Mouse (Mus musculus): ENCODE measurements around the gene Mthfd1l.
"Not testable (repeated sequence)": the region's sequence is repeated elsewhere in the genome, so short reads cannot be mapped to it uniquely, and the experiment has no call there.

Mthfd1l gene

GRCm38 (mm10) chr10:4188614-4189402 lies 215.9 kb downstream of the Mthfd1l start:
- in situ Hi-C loops (cut with MboI, MseI) = no loop called here

GRCm38 (mm10) chr10:4189422-4189821 lies 216.5 kb downstream of the Mthfd1l start:
- in situ Hi-C loops (cut with MboI, MseI) = no loop called here

GRCm38 (mm10) chr10:4198978-4199377 lies 226.1 kb downstream of the Mthfd1l start:
- in situ Hi-C loops (cut with MboI, MseI) = no loop called here

GRCm38 (mm10) chr10:4199926-4200325 lies 227.0 kb downstream of the Mthfd1l start:
- in situ Hi-C loops (cut with MboI, MseI) = no loop called here

GRCm38 (mm10) chr10:4200546-4201104 lies 227.7 kb downstream of the Mthfd1l start:
- in situ Hi-C loops (cut with MboI, MseI) = no loop called here

- in situ Hi-C loops (cut with MboI, MseI) = no loop called here
These were observed 228.2 kb downstream of the Mthfd1l start for GRCm38 (mm10) chr10:4201141-4201540.

- in situ Hi-C loops (cut with MboI, MseI) = not testable (repeated sequence)
These were observed 230.7 kb downstream of the Mthfd1l start for GRCm38 (mm10) chr10:4203651-4204050.

- in situ Hi-C loops (cut with MboI, MseI) = no loop called here
These were observed 236.1 kb downstream of the Mthfd1l start for GRCm38 (mm10) chr10:4209040-4209439.

GRCm38 (mm10) chr10:4210313-4211066 lies 237.6 kb downstream of the Mthfd1l start:
- in situ Hi-C loops (cut with MboI, MseI) = no loop called here

GRCm38 (mm10) chr10:4211067-4211447 lies 238.1 kb downstream of the Mthfd1l start:
- in situ Hi-C loops (cut with MboI, MseI) = no loop called here
